Mouse (Mus musculus): ENCODE results near the gene Mns1.
"Not testable (repeated sequence)": the region's sequence is repeated elsewhere in the genome, so short reads cannot be mapped to it uniquely, and the experiment has no call there.

- not testable (repeated sequence) for TF ChIP-seq CTCF (conservative IDR thresholded peaks at IDR 0.05; ENCODE audit: low read length); NANOG (IDR thresholded peaks at IDR 0.05; ENCODE audit: borderline replicate concordance, low read length)
Observed at GRCm38 (mm10) chr9:72454281-72454680, 16.5 kb downstream of the Mns1 start.

Measured in E14TG2a.4 (cell line).